Comparison of ENCODE assay signal across 29 mouse cellular contexts in genomic region chr12:77235958-77236357, GRCm38 (mm10).
"Had no signal": no experiment of that assay in that cellular context is flagged by ENCODE, and none has a peak within 500 bp of the region (broad histone marks: within the 10 kb centered on the region; RNA-seq: fewer than 3 reads in every experiment).

No protein-coding gene starts in this region.

- DNase-seq: gastrocnemius, adult 2 months; gastrocnemius, postnatal 10 days; gastrocnemius, postnatal 25 days; heart, adult 18-20 months; heart, postnatal 14 days; heart, postnatal 36 days; kidney, adult 11 months; kidney, adult 2 months; kidney, adult 9 months; kidney, postnatal 25 days; kidney, postnatal 4 days; liver; liver, embryonic 13.5 days had no signal

- H3K9ac ChIP-seq: heart, embryonic 13.5 days; heart, embryonic 15.5 days; hindbrain, embryonic 13.5 days; hindbrain, embryonic 15.5 days; intestine, embryonic 15.5 days; kidney, embryonic 15.5 days; limb, embryonic 12.5 days; liver, embryonic 13.5 days; liver, embryonic 15.5 days had no signal

- ATAC-seq: hindbrain, postnatal 0 days; inflammation-experienced regulatory T-cells, adult 6 months; intestine, embryonic 15.5 days had no signal

- H3K4me1 ChIP-seq: intestine, embryonic 15.5 days had no signal

- H3K27me3 ChIP-seq: heart, embryonic 13.5 days; heart, embryonic 15.5 days; hindbrain, embryonic 13.5 days; hindbrain, embryonic 15.5 days; limb, embryonic 12.5 days; liver, embryonic 13.5 days; liver, embryonic 15.5 days had no signal

- H3K4me2 ChIP-seq: heart, embryonic 11.5 days; heart, embryonic 13.5 days; heart, embryonic 15.5 days; hindbrain, embryonic 13.5 days; hindbrain, embryonic 15.5 days; intestine, embryonic 15.5 days; kidney, embryonic 15.5 days; limb, embryonic 12.5 days; liver, embryonic 11.5 days; liver, embryonic 13.5 days; liver, embryonic 15.5 days had no signal

- H3K27ac ChIP-seq: gastrocnemius, adult 2 months; heart, embryonic 13.5 days; heart, embryonic 15.5 days; hindbrain, embryonic 13.5 days; hindbrain, embryonic 15.5 days; hindbrain, postnatal 0 days; intestine, embryonic 15.5 days; kidney, embryonic 15.5 days; kidney, postnatal 0 days; layer of hippocampus, adult 2 months; left cerebral cortex, adult 2 months; limb, embryonic 10.5 days; limb, embryonic 12.5 days; liver, embryonic 13.5 days; liver, embryonic 15.5 days had no signal

- H3K9me3 ChIP-seq: heart, embryonic 13.5 days; heart, embryonic 15.5 days; hindbrain, embryonic 13.5 days; hindbrain, embryonic 15.5 days; intestine, embryonic 15.5 days; kidney, embryonic 15.5 days; limb, embryonic 10.5 days; limb, embryonic 12.5 days; liver, embryonic 13.5 days; liver, embryonic 15.5 days had no signal

- H3K36me3 ChIP-seq: heart, embryonic 13.5 days; heart, embryonic 15.5 days; hindbrain, embryonic 13.5 days; hindbrain, embryonic 15.5 days; intestine, embryonic 15.5 days; kidney, embryonic 15.5 days; limb, embryonic 10.5 days; limb, embryonic 12.5 days; liver, embryonic 13.5 days; liver, embryonic 15.5 days had no signal

- H3K4me3 ChIP-seq: gastrocnemius, adult 2 months; heart, embryonic 13.5 days; heart, embryonic 15.5 days; hindbrain, embryonic 13.5 days; hindbrain, embryonic 15.5 days; intestine, embryonic 15.5 days; kidney, embryonic 15.5 days; layer of hippocampus, adult 2 months; left cerebral cortex, adult 2 months; limb, embryonic 10.5 days; limb, embryonic 12.5 days; liver, embryonic 13.5 days; liver, embryonic 15.5 days had no signal
